Mouse (Mus musculus) neural tube, embryonic 14.5 days (tissue): ENCODE results near the gene Cx3cr1. TPM values are rescaled to one million over a fixed set of nuclear protein-coding genes. Genes with fewer than 3 reads are reported as not detected.

Experiments used
- ATAC-seq: fragments of 200-750 bp; cut with Nextera tagmentation; 2 replicates; pipeline ENCODE4 v1.8.0; 2017; ENCODE audit warnings: low read depth, mild to moderate bottlenecking, moderate TSS enrichment, moderate library complexity
- H3K27ac ChIP-seq: fragments of 300-500 bp; sonication (generic); 2 replicates; pipeline ENCODE4 v1.5.1; 2014; ENCODE audit warnings: low read depth, mild to moderate bottlenecking, control low read depth, low read length, moderate library complexity, mixed read lengths
- H3K27me3 ChIP-seq: fragments of 300-500 bp; sonication (generic); 2 replicates; pipeline ENCODE4 v1.6.1; 2014; ENCODE audit warnings: low read length; ENCODE audit not compliant: control insufficient read depth, insufficient read depth
- H3K36me3 ChIP-seq: fragments of 300-500 bp; sonication (generic); 2 replicates; pipeline ENCODE4 v1.6.1; 2014; ENCODE audit warnings: low read length, mixed read lengths; ENCODE audit not compliant: control insufficient read depth, insufficient read depth
- H3K4me1 ChIP-seq: fragments of 300-500 bp; sonication (generic); 2 replicates; pipeline ENCODE4 v1.6.1; 2014; ENCODE audit warnings: low read length; ENCODE audit not compliant: control insufficient read depth, insufficient read depth
- H3K4me2 ChIP-seq: fragments of 300-500 bp; sonication (generic); 2 replicates; pipeline ENCODE4 v1.6.1; 2014; ENCODE audit warnings: mild to moderate bottlenecking, low read depth, low read length, control low read depth
- H3K4me3 ChIP-seq: fragments of 300-500 bp; sonication (generic); 2 replicates; pipeline ENCODE4 v1.5.1; 2014; ENCODE audit warnings: low read depth, low read length, control low read depth, mixed read lengths
- H3K9ac ChIP-seq: fragments of 300-500 bp; sonication (generic); replicated peaks from 2 replicates; pipeline ENCODE4 v1.6.1; 2014; ENCODE audit warnings: low read depth, mild to moderate bottlenecking, control low read depth, low read length, mixed read lengths
- H3K9me3 ChIP-seq: fragments of 300-500 bp; sonication (generic); 2 replicates; pipeline ENCODE4 v1.6.1; 2016; ENCODE audit warnings: low read length; ENCODE audit not compliant: control insufficient read depth
- WGBS: fragments of 180-500 bp; shearing (Covaris S2); extraction: QIAGEN DNeasy Blood & Tissue Kit; methylation state at CpG from one replicate; pipeline ENCODE4 v1.1.7; 2014; 5-methylcytosine and 5-hydroxymethylcytosine counted together
- polyA plus RNA-seq: library from polyadenylated mRNA; unstranded; fragments of >200 nt; fragmentation: Nextera tagmentation; extraction: Ambion mirVana; gene quantifications from 2 replicates; pipeline ENCODE4 v1.2.1, GENCODE M21; 2014

Gene Cx3cr1
- polyA plus RNA-seq, 1 experiment from 2014 or later = 7.1 TPM

- Histone ChIP-seq H3K4me3 (no peak overlapping the region), H3K9ac (no peak overlapping the region), H3K4me1 (peaks cover 19% of the 10 kb centered on the region), H3K4me2 (no peak overlapping the region), H3K27ac (no peak overlapping the region), H3K36me3 (no peaks in the 10 kb centered on the region), H3K9me3 (no peaks in the 10 kb centered on the region), H3K27me3 (peaks cover 9% of the 10 kb centered on the region)
- no peak for ATAC-seq
- 68% methylated on average over 10 of the region's 10 CpGs for WGBS
Measured at GRCm38 (mm10) chr9:119985881-119986574, 83.7 kb downstream of the Cx3cr1 start.

GRCm38 (mm10) chr9:119984536-119985011, 85.1 kb downstream of the Cx3cr1 start, which contains the start of gene Csrnp1:
Csrnp1 (minus strand) TSS chr9:119984658.
- WGBS = 7% methylated on average over 14 of the region's 14 CpGs

GRCm38 (mm10) chr9:119983585-119984535, 85.8 kb downstream of the Cx3cr1 start:
- Histone ChIP-seq H3K36me3 (no peaks in the 10 kb centered on the region), H3K4me3 (peak overlapping the region; percentile 50), H3K4me2 (peak overlapping the region; percentile 89), H3K9me3 (no peaks in the 10 kb centered on the region), H3K27ac (no peak overlapping the region), H3K4me1 (peaks cover 24% of the 10 kb centered on the region), H3K27me3 (peaks cover 9% of the 10 kb centered on the region), H3K9ac (peak overlapping the region; percentile 54)
- peak; percentile 73 for ATAC-seq
- 1% methylated on average over 41 of the region's 79 CpGs for WGBS

More at GRCm38 (mm10) chr9:119984536-119985011, 85.1 kb downstream of the Cx3cr1 start, which contains the start of gene Csrnp1:
- H3K4me1 ChIP-seq = peaks cover 24% of the 10 kb centered on the region
- no peak within 1 kb of the TSS for H3K27ac ChIP-seq
- peaks cover 9% of the 10 kb centered on the region for H3K27me3 ChIP-seq
- no peaks in the 10 kb centered on the region for H3K9me3 ChIP-seq
- H3K9ac ChIP-seq = peak within 1 kb of the TSS; percentile 54
- H3K4me2 ChIP-seq = peak within 1 kb of the TSS; percentile 89
- no peaks in the 10 kb centered on the region for H3K36me3 ChIP-seq
- H3K4me3 ChIP-seq = peak within 1 kb of the TSS; percentile 50
- no peak for ATAC-seq

GRCm38 (mm10) chr9:119982956-119983551, 86.6 kb downstream of the Cx3cr1 start:
- no peak overlapping the region for H3K27ac ChIP-seq
- no peaks in the 10 kb centered on the region for H3K36me3 ChIP-seq
- 0 out of 2 replicates have a peak, but pooled peaks have one; percentile 1 for ATAC-seq
- peak overlapping the region; percentile 89 for H3K4me2 ChIP-seq
- H3K27me3 ChIP-seq = peaks cover 9% of the 10 kb centered on the region
- WGBS = 1% methylated on average over 45 of the region's 48 CpGs
- H3K4me1 ChIP-seq = peaks cover 24% of the 10 kb centered on the region
- H3K9ac ChIP-seq = peak overlapping the region; percentile 54
- H3K4me3 ChIP-seq = peak overlapping the region; percentile 50
- no peaks in the 10 kb centered on the region for H3K9me3 ChIP-seq

GRCm38 (mm10) chr9:119982241-119982811, 87.4 kb downstream of the Cx3cr1 start:
- 4% methylated on average over 11 of the region's 11 CpGs for WGBS
- H3K36me3 ChIP-seq = no peaks in the 10 kb centered on the region
- peaks cover 24% of the 10 kb centered on the region for H3K4me1 ChIP-seq
- no peak overlapping the region for H3K27ac ChIP-seq
- peaks cover 9% of the 10 kb centered on the region for H3K27me3 ChIP-seq
- H3K4me3 ChIP-seq = peak overlapping the region; percentile 50
- H3K4me2 ChIP-seq = peak overlapping the region; percentile 89; the same call in 1 of the 2 replicates
- H3K9me3 ChIP-seq = no peaks in the 10 kb centered on the region
- peak; percentile 38; the same call in 1 of the 2 replicates for ATAC-seq
- H3K9ac ChIP-seq = no peak overlapping the region; the same call in 1 of the 2 replicates

GRCm38 (mm10) chr9:119981183-119982179, 88.2 kb downstream of the Cx3cr1 start:
- ATAC-seq = 0 out of 2 replicates have a peak, but pooled peaks have one; percentile 5
- H3K4me1 ChIP-seq = peaks cover 24% of the 10 kb centered on the region
- peak overlapping the region; percentile 35 for H3K4me2 ChIP-seq
- 5% methylated on average over 16 of the region's 16 CpGs for WGBS
- peak overlapping the region; percentile 66; the same call in 1 of the 2 replicates for H3K27ac ChIP-seq
- no peak overlapping the region for H3K4me3 ChIP-seq
- no peaks in the 10 kb centered on the region for H3K9me3 ChIP-seq
- H3K36me3 ChIP-seq = no peaks in the 10 kb centered on the region
- peaks cover 9% of the 10 kb centered on the region for H3K27me3 ChIP-seq
- H3K9ac ChIP-seq = no peak overlapping the region

GRCm38 (mm10) chr9:119980770-119981182, 88.9 kb downstream of the Cx3cr1 start:
- H3K9ac ChIP-seq = no peak overlapping the region
- no peak for ATAC-seq
- H3K4me3 ChIP-seq = no peak overlapping the region
- peaks cover 24% of the 10 kb centered on the region for H3K4me1 ChIP-seq
- H3K27me3 ChIP-seq = peaks cover 9% of the 10 kb centered on the region
- no peaks in the 10 kb centered on the region for H3K36me3 ChIP-seq
- WGBS = 5% methylated on average over 4 of the region's 4 CpGs
- H3K4me2 ChIP-seq = no peak overlapping the region; the same call in 1 of the 2 replicates
- H3K9me3 ChIP-seq = no peaks in the 10 kb centered on the region
- H3K27ac ChIP-seq = no peak overlapping the region
